Mouse (Mus musculus) thymus, postnatal 25 days (tissue): ENCODE measurements around the gene Sod2.
"Not testable (repeated sequence)": the region's sequence is repeated elsewhere in the genome, so short reads cannot be mapped to it uniquely, and the experiment has no call there.

ENCODE experiments used
- DNase-seq: peaks from one replicate; pipeline ENCODE4 v3.0.0; 2022

Gene Sod2

GRCm38 (mm10) chr17:13006546-13006945 is at the start of gene Sod2:
TSS of gene Sod2 (plus strand) at chr17:13006846.
- DNase-seq = not testable (repeated sequence)

- DNase-seq = not testable (repeated sequence)
Measured at GRCm38 (mm10) chr17:12959377-12959776, 47.3 kb upstream of the Sod2 start.

- DNase-seq = peak; percentile 97
Measured at GRCm38 (mm10) chr17:12960331-12960873, 46.2 kb upstream of the Sod2 start, which contains the start of gene Acat2. TSS of gene Acat2 (minus strand) at chr17:12960747.

GRCm38 (mm10) chr17:12963476-12963875 is 43.2 kb upstream of the Sod2 start:
- no peak for DNase-seq

- no peak for DNase-seq
Measured at GRCm38 (mm10) chr17:12967173-12967572, 39.5 kb upstream of the Sod2 start.

GRCm38 (mm10) chr17:12973851-12974250 is 32.8 kb upstream of the Sod2 start:
- no peak for DNase-seq

GRCm38 (mm10) chr17:12978546-12978945 is 28.1 kb upstream of the Sod2 start:
- DNase-seq = no peak

GRCm38 (mm10) chr17:12983988-12984387 is 22.7 kb upstream of the Sod2 start:
- DNase-seq = no peak

- peak; percentile 34 for DNase-seq
Measured at GRCm38 (mm10) chr17:12988096-12988495, 18.6 kb upstream of the Sod2 start.

GRCm38 (mm10) chr17:12990567-12991145 is 16.0 kb upstream of the Sod2 start:
- no peak for DNase-seq

- peak; percentile 48 for DNase-seq
Measured at GRCm38 (mm10) chr17:12991194-12991634, 15.4 kb upstream of the Sod2 start.

- peak; percentile 92 for DNase-seq
Measured at GRCm38 (mm10) chr17:12991635-12992358, 14.8 kb upstream of the Sod2 start.

- DNase-seq = peak; percentile 93
Measured at GRCm38 (mm10) chr17:12992470-12992991, 14.1 kb upstream of the Sod2 start.

GRCm38 (mm10) chr17:12994069-12994468 is 12.6 kb upstream of the Sod2 start, which contains the start of gene Wtap:
TSS of gene Wtap (minus strand) at chr17:12994169.
- no peak for DNase-seq

GRCm38 (mm10) chr17:12996345-12996744 is 10.3 kb upstream of the Sod2 start:
- peak; percentile 67 for DNase-seq

GRCm38 (mm10) chr17:12997890-12998289 is 8.8 kb upstream of the Sod2 start:
- DNase-seq = no peak

GRCm38 (mm10) chr17:12999069-12999468 is 7.6 kb upstream of the Sod2 start:
- no peak for DNase-seq

GRCm38 (mm10) chr17:13002243-13002642 is 4.4 kb upstream of the Sod2 start:
- not testable (repeated sequence) for DNase-seq

GRCm38 (mm10) chr17:13004436-13004835 is 2.2 kb upstream of the Sod2 start:
- not testable (repeated sequence) for DNase-seq

GRCm38 (mm10) chr17:13006984-13007383 is 338 bp downstream of the Sod2 start:
- no peak for DNase-seq

GRCm38 (mm10) chr17:13007730-13008425 is 1.2 kb downstream of the Sod2 start:
- DNase-seq = peak; percentile 98

- no peak for DNase-seq
Measured at GRCm38 (mm10) chr17:13008528-13008927, 1.9 kb downstream of the Sod2 start.

- DNase-seq = peak; percentile 25
Measured at GRCm38 (mm10) chr17:13009887-13010286, 3.2 kb downstream of the Sod2 start.
